Mouse (Mus musculus) midbrain, embryonic 10.5 days (tissue): Measurements from ENCODE around the gene Mei1. TPM values are rescaled to one million over a fixed set of nuclear protein-coding genes. Genes with fewer than 3 reads are reported as not detected.
"Not testable (repeated sequence)": the region's sequence is repeated elsewhere in the genome, so short reads cannot be mapped to it uniquely, and the experiment has no call there.

ENCODE experiments used
- DNase-seq: peaks from one replicate; pipeline ENCODE4 v3.0.0-alpha.2; 2017; ENCODE audit warnings: low spot score
- H3K27ac ChIP-seq: fragments of 300-500 bp; sonication (generic); replicated peaks from 2 replicates; pipeline ENCODE4 v1.5.1; 2016; ENCODE audit warnings: mild to moderate bottlenecking
- H3K27me3 ChIP-seq: fragments of 300-500 bp; sonication (generic); 2 replicates; pipeline ENCODE4 v1.6.1; 2016; ENCODE audit warnings: low read depth, mild to moderate bottlenecking; ENCODE audit not compliant: poor library complexity, severe bottlenecking
- H3K36me3 ChIP-seq: fragments of 300-500 bp; sonication (generic); 2 replicates; pipeline ENCODE4 v1.6.1; 2016; ENCODE audit warnings: mild to moderate bottlenecking, moderate library complexity
- H3K4me1 ChIP-seq: fragments of 300-500 bp; sonication (generic); 2 replicates; pipeline ENCODE4 v1.6.1; 2016
- H3K4me3 ChIP-seq: fragments of 300-500 bp; sonication (generic); 2 replicates; pipeline ENCODE4 v1.5.1; 2016; ENCODE audit warnings: mild to moderate bottlenecking, moderate library complexity
- H3K9me3 ChIP-seq: fragments of 300-500 bp; sonication (generic); replicated peaks from 2 replicates; pipeline ENCODE4 v1.6.1; 2016; ENCODE audit warnings: mild to moderate bottlenecking
- WGBS: fragments of 180-500 bp; shearing (Covaris S2); methylation state at CpG from one replicate; pipeline ENCODE4 v1.1.7; 2016; 5-methylcytosine and 5-hydroxymethylcytosine counted together
- polyA plus RNA-seq: library from polyadenylated mRNA; unstranded; fragments of >200 nt; fragmentation: Nextera tagmentation; extraction: Ambion mirVana; gene quantifications from 2 replicates; pipeline ENCODE4 v1.2.1, GENCODE M21; 2016

Mei1 gene
- polyA plus RNA-seq, 1 experiment from 2014 or later, result 0.10 TPM

- Histone ChIP-seq H3K9me3 (no peaks in the 10 kb centered on the region; the same call in 1 of the 2 replicates), H3K4me1 (peaks cover 4% of the 10 kb centered on the region), H3K4me3 (no peak overlapping the region), H3K27ac (no peak overlapping the region), H3K36me3 (no peaks in the 10 kb centered on the region), H3K27me3 (peaks cover 7% of the 10 kb centered on the region; the same call in 1 of the 2 replicates)
- no peak for DNase-seq
- WGBS, result 81% methylated on average over 7 of the region's 7 CpGs
Observed at GRCm38 (mm10) chr15:82091061-82091460, 21.3 kb downstream of the Mei1 start.

- Histone ChIP-seq H3K9me3 (no peaks in the 10 kb centered on the region), H3K4me3 (no peak overlapping the region), H3K27me3 (no peaks in the 10 kb centered on the region), H3K36me3 (no peaks in the 10 kb centered on the region), H3K27ac (0 out of 2 replicates have a peak overlapping the region, but pooled peaks have one; percentile 18), H3K4me1 (peaks cover 4% of the 10 kb centered on the region; the same call in 1 of the 2 replicates)
- WGBS, result 25% methylated on average over 8 of the region's 8 CpGs
- peak; percentile 59 for DNase-seq
Observed at GRCm38 (mm10) chr15:82106953-82107555, 37.3 kb downstream of the Mei1 start.

GRCm38 (mm10) chr15:82120544-82120943 lies 50.7 kb downstream of the Mei1 start:
- Histone ChIP-seq H3K4me3 (no peak overlapping the region), H3K36me3 (no peaks in the 10 kb centered on the region), H3K4me1 (no peaks in the 10 kb centered on the region), H3K27me3 (no peaks in the 10 kb centered on the region), H3K9me3 (no peaks in the 10 kb centered on the region), H3K27ac (no peak overlapping the region)
- WGBS, result 87% methylated on average over 8 of the region's 8 CpGs
- DNase-seq, result no peak

GRCm38 (mm10) chr15:82126690-82127089 lies 56.9 kb downstream of the Mei1 start:
- peaks cover 20% of the 10 kb centered on the region for H3K36me3 ChIP-seq
- not testable (repeated sequence) for H3K27me3 ChIP-seq, H3K27ac ChIP-seq, H3K9me3 ChIP-seq, DNase-seq
- 83% methylated on average over 4 of the region's 4 CpGs for WGBS
- H3K4me1 ChIP-seq, result peaks cover 29% of the 10 kb centered on the region
- H3K4me3 ChIP-seq, result 0 out of 2 replicates have a peak overlapping the region, but pooled peaks have one; percentile 88

- H3K4me3 ChIP-seq, result peak within 1 kb of the TSS; percentile 88
- H3K27ac ChIP-seq, result peak within 1 kb of the TSS; percentile 91
- H3K27me3 ChIP-seq, result peaks cover 7% of the 10 kb centered on the region
- 1% methylated on average over 74 of the region's 74 CpGs for WGBS
- DNase-seq, result peak; percentile 98
- peaks cover 28% of the 10 kb centered on the region for H3K36me3 ChIP-seq
- H3K4me1 ChIP-seq, result peaks cover 29% of the 10 kb centered on the region
- H3K9me3 ChIP-seq, result no peaks in the 10 kb centered on the region
Observed at GRCm38 (mm10) chr15:82127426-82128374, 57.9 kb downstream of the Mei1 start, which contains the start of gene Ccdc134. Gene Ccdc134, plus strand, starts transcription at chr15:82127922.

- Histone ChIP-seq H3K36me3 (peaks cover 33% of the 10 kb centered on the region), H3K9me3 (no peaks in the 10 kb centered on the region), H3K27ac (peak overlapping the region; percentile 91), H3K4me3 (peak overlapping the region; percentile 88), H3K4me1 (peaks cover 29% of the 10 kb centered on the region), H3K27me3 (peaks cover 7% of the 10 kb centered on the region)
- 4% methylated on average over 5 of the region's 5 CpGs for WGBS
- no peak for DNase-seq
Observed at GRCm38 (mm10) chr15:82128398-82128797, 58.6 kb downstream of the Mei1 start.

GRCm38 (mm10) chr15:82130599-82130998 lies 60.8 kb downstream of the Mei1 start:
- Histone ChIP-seq H3K36me3 (peaks cover 36% of the 10 kb centered on the region), H3K4me1 (peaks cover 29% of the 10 kb centered on the region), H3K27me3 (peaks cover 7% of the 10 kb centered on the region), H3K9me3 (no peaks in the 10 kb centered on the region), H3K4me3 (no peak overlapping the region), H3K27ac (no peak overlapping the region)
- no peak for DNase-seq
- WGBS, result 63% methylated on average over 7 of the region's 7 CpGs

GRCm38 (mm10) chr15:82135372-82135771 lies 65.6 kb downstream of the Mei1 start:
- Histone ChIP-seq H3K27ac (no peak overlapping the region), H3K27me3 (no peaks in the 10 kb centered on the region), H3K36me3 (peaks cover 37% of the 10 kb centered on the region), H3K4me3 (no peak overlapping the region), H3K4me1 (no peaks in the 10 kb centered on the region), H3K9me3 (no peaks in the 10 kb centered on the region)
- DNase-seq, result no peak
- WGBS, result 90% methylated on average over 4 of the region's 4 CpGs

- peak; percentile 54 for DNase-seq
- H3K4me1 ChIP-seq, result peaks cover 2% of the 10 kb centered on the region
- H3K27ac ChIP-seq, result no peak overlapping the region
- no peaks in the 10 kb centered on the region for H3K9me3 ChIP-seq
- H3K27me3 ChIP-seq, result no peaks in the 10 kb centered on the region
- 62% methylated on average over 4 of the region's 4 CpGs for WGBS
- no peak overlapping the region for H3K4me3 ChIP-seq
- peaks cover 28% of the 10 kb centered on the region for H3K36me3 ChIP-seq
Observed at GRCm38 (mm10) chr15:82138565-82138964, 68.8 kb downstream of the Mei1 start.

- WGBS, result 94% methylated on average over 8 of the region's 8 CpGs
- Histone ChIP-seq H3K4me3 (no peak overlapping the region), H3K27me3 (no peaks in the 10 kb centered on the region), H3K9me3 (no peaks in the 10 kb centered on the region), H3K27ac (no peak overlapping the region), H3K4me1 (peaks cover 8% of the 10 kb centered on the region), H3K36me3 (peaks cover 28% of the 10 kb centered on the region)
- DNase-seq, result no peak
Observed at GRCm38 (mm10) chr15:82139196-82139595, 69.4 kb downstream of the Mei1 start.

- H3K4me3 ChIP-seq, result no peak overlapping the region
- H3K27me3 ChIP-seq, result no peaks in the 10 kb centered on the region
- H3K27ac ChIP-seq, result peak overlapping the region; percentile 63; the same call in 1 of the 2 replicates
- no peaks in the 10 kb centered on the region for H3K9me3 ChIP-seq
- H3K36me3 ChIP-seq, result peaks cover 24% of the 10 kb centered on the region
- WGBS, result 83% methylated on average over 3 of the region's 3 CpGs
- peaks cover 19% of the 10 kb centered on the region for H3K4me1 ChIP-seq
- DNase-seq, result no peak
Observed at GRCm38 (mm10) chr15:82140355-82140754, 70.6 kb downstream of the Mei1 start.

GRCm38 (mm10) chr15:82144157-82144556 lies 74.4 kb downstream of the Mei1 start:
- no peak overlapping the region for H3K4me3 ChIP-seq
- peaks cover 20% of the 10 kb centered on the region for H3K36me3 ChIP-seq
- peak overlapping the region; percentile 99 for H3K27ac ChIP-seq
- H3K9me3 ChIP-seq, result no peaks in the 10 kb centered on the region
- H3K4me1 ChIP-seq, result peaks cover 44% of the 10 kb centered on the region
- no peaks in the 10 kb centered on the region for H3K27me3 ChIP-seq
- DNase-seq, result no peak
- WGBS, result 87% methylated on average over 5 of the region's 5 CpGs
